Mouse (Mus musculus) spleen, postnatal 14 days (tissue): ENCODE results near the gene Rnf41.

Experiments
- DNase-seq, 2 experiments: peaks; one replicate each; pipeline ENCODE4 v3.0.0; 2021 to 2022; ENCODE audit warnings: low spot score in 2 of 2

The Rnf41 gene

GRCm38 (mm10) chr10:128474366-128474765 lies 62.9 kb downstream of the Rnf41 start:
- DNase-seq: no peak

- no peak for DNase-seq
Observed at GRCm38 (mm10) chr10:128486370-128486769, 74.9 kb downstream of the Rnf41 start.

- no peak for DNase-seq
Observed at GRCm38 (mm10) chr10:128487861-128488712, 76.6 kb downstream of the Rnf41 start.

GRCm38 (mm10) chr10:128488776-128489175 lies 77.3 kb downstream of the Rnf41 start:
- DNase-seq: no peak

GRCm38 (mm10) chr10:128489380-128489779 lies 77.9 kb downstream of the Rnf41 start:
- no peak for DNase-seq

GRCm38 (mm10) chr10:128489785-128490184 lies 78.3 kb downstream of the Rnf41 start:
- no peak for DNase-seq

- DNase-seq: no peak
Observed at GRCm38 (mm10) chr10:128490232-128490631, 78.8 kb downstream of the Rnf41 start.

- no peak for DNase-seq
Observed at GRCm38 (mm10) chr10:128490912-128491311, 79.5 kb downstream of the Rnf41 start.
